Mouse (Mus musculus) midbrain, embryonic 12.5 days (tissue): ENCODE data around the gene Ttll1. TPM values are rescaled to one million over a fixed set of nuclear protein-coding genes. Genes with fewer than 3 reads are reported as not detected.

Source experiments
- ATAC-seq: fragments of 200-750 bp; cut with Nextera tagmentation; 2 replicates; pipeline ENCODE4 v1.8.0; 2017; ENCODE audit warnings: low read depth, moderate TSS enrichment, moderate library complexity; ENCODE audit not compliant: low FRiP score
- H3K27ac ChIP-seq: fragments of 300-500 bp; sonication (generic); replicated peaks from 2 replicates; pipeline ENCODE4 v1.5.1; 2016; ENCODE audit warnings: mild to moderate bottlenecking
- H3K27me3 ChIP-seq: fragments of 300-500 bp; sonication (generic); 2 replicates; pipeline ENCODE4 v1.6.1; 2016; ENCODE audit warnings: mild to moderate bottlenecking
- H3K36me3 ChIP-seq: fragments of 300-500 bp; sonication (generic); 2 replicates; pipeline ENCODE4 v1.6.1; 2016
- H3K4me1 ChIP-seq: fragments of 300-500 bp; sonication (generic); 2 replicates; pipeline ENCODE4 v1.6.1; 2016
- H3K4me2 ChIP-seq: fragments of 300-500 bp; sonication (generic); replicated peaks from 2 replicates; pipeline ENCODE4 v1.6.1; 2016; ENCODE audit warnings: mild to moderate bottlenecking, moderate library complexity
- H3K4me3 ChIP-seq: fragments of 300-500 bp; sonication (generic); 2 replicates; pipeline ENCODE4 v1.5.1; 2016; ENCODE audit warnings: mild to moderate bottlenecking
- H3K9ac ChIP-seq: fragments of 300-500 bp; sonication (generic); replicated peaks from 2 replicates; pipeline ENCODE4 v1.6.1; 2016; ENCODE audit warnings: mild to moderate bottlenecking, moderate library complexity
- H3K9me3 ChIP-seq: fragments of 300-500 bp; sonication (generic); 2 replicates; pipeline ENCODE4 v1.6.1; 2016; ENCODE audit warnings: mild to moderate bottlenecking
- WGBS: fragments of 180-500 bp; shearing (Covaris S2); methylation state at CpG from one replicate; pipeline ENCODE4 v1.1.7; 2016; 5-methylcytosine and 5-hydroxymethylcytosine counted together
- polyA plus RNA-seq: library from polyadenylated mRNA; unstranded; fragments of >200 nt; fragmentation: Nextera tagmentation; extraction: Ambion mirVana; gene quantifications from 2 replicates; pipeline ENCODE4 v1.2.1, GENCODE M21; 2016

The Ttll1 gene
- polyA plus RNA-seq, 1 experiment from 2014 or later = 63.2 TPM

- H3K9me3 ChIP-seq = no peaks in the 10 kb centered on the region
- ATAC-seq = no peak
- H3K4me2 ChIP-seq = no peak overlapping the region
- no peak overlapping the region for H3K4me3 ChIP-seq
- H3K4me1 ChIP-seq = no peaks in the 10 kb centered on the region
- WGBS = 40% methylated on average over 5 of the region's 5 CpGs
- no peak overlapping the region for H3K27ac ChIP-seq
- no peaks in the 10 kb centered on the region for H3K27me3 ChIP-seq
- no peaks in the 10 kb centered on the region for H3K36me3 ChIP-seq
- H3K9ac ChIP-seq = no peak overlapping the region
These were observed 36.2 kb downstream of the Ttll1 start for GRCm38 (mm10) chr15:83474466-83474836.

- 76% methylated on average over 10 of the region's 10 CpGs for WGBS
These were observed 36.7 kb downstream of the Ttll1 start for GRCm38 (mm10) chr15:83473832-83474465.

GRCm38 (mm10) chr15:83473251-83473650 is 37.4 kb downstream of the Ttll1 start:
- Histone ChIP-seq H3K9ac (no peak overlapping the region), H3K4me3 (no peak overlapping the region), H3K4me2 (no peak overlapping the region), H3K27ac (no peak overlapping the region), H3K4me1 (no peaks in the 10 kb centered on the region), H3K9me3 (no peaks in the 10 kb centered on the region), H3K36me3 (no peaks in the 10 kb centered on the region), H3K27me3 (no peaks in the 10 kb centered on the region)
- ATAC-seq = no peak
- 86% methylated on average over 1 of the region's 1 CpGs for WGBS

More at GRCm38 (mm10) chr15:83473832-83474465, 36.7 kb downstream of the Ttll1 start:
- Histone ChIP-seq H3K4me3 (no peak overlapping the region), H3K27me3 (no peaks in the 10 kb centered on the region), H3K27ac (no peak overlapping the region), H3K36me3 (no peaks in the 10 kb centered on the region), H3K9me3 (no peaks in the 10 kb centered on the region), H3K4me1 (no peaks in the 10 kb centered on the region), H3K9ac (no peak overlapping the region), H3K4me2 (no peak overlapping the region)
- no peak for ATAC-seq

GRCm38 (mm10) chr15:83471476-83471875 is 39.2 kb downstream of the Ttll1 start:
- no peak overlapping the region for H3K27ac ChIP-seq
- 79% methylated on average over 6 of the region's 7 CpGs for WGBS
- no peaks in the 10 kb centered on the region for H3K27me3 ChIP-seq
- ATAC-seq = no peak
- no peak overlapping the region for H3K9ac ChIP-seq
- no peaks in the 10 kb centered on the region for H3K4me1 ChIP-seq
- no peak overlapping the region for H3K4me2 ChIP-seq
- no peaks in the 10 kb centered on the region for H3K36me3 ChIP-seq
- no peak overlapping the region for H3K4me3 ChIP-seq
- no peaks in the 10 kb centered on the region for H3K9me3 ChIP-seq

- no peak for ATAC-seq
- Histone ChIP-seq H3K36me3 (no peaks in the 10 kb centered on the region), H3K9me3 (no peaks in the 10 kb centered on the region), H3K4me3 (no peak overlapping the region), H3K9ac (no peak overlapping the region), H3K27ac (no peak overlapping the region), H3K27me3 (no peaks in the 10 kb centered on the region), H3K4me1 (no peaks in the 10 kb centered on the region), H3K4me2 (no peak overlapping the region)
- WGBS = 87% methylated on average over 8 of the region's 8 CpGs
These were observed 40.2 kb downstream of the Ttll1 start for GRCm38 (mm10) chr15:83470443-83470842.

- no peak overlapping the region for H3K27ac ChIP-seq
- ATAC-seq = no peak
- no peaks in the 10 kb centered on the region for H3K27me3 ChIP-seq
- H3K4me3 ChIP-seq = no peak overlapping the region
- H3K36me3 ChIP-seq = no peaks in the 10 kb centered on the region
- H3K9me3 ChIP-seq = no peaks in the 10 kb centered on the region
- 68% methylated on average over 6 of the region's 6 CpGs for WGBS
- no peak overlapping the region for H3K9ac ChIP-seq
- H3K4me2 ChIP-seq = no peak overlapping the region
- no peaks in the 10 kb centered on the region for H3K4me1 ChIP-seq
These were observed 41.3 kb downstream of the Ttll1 start for GRCm38 (mm10) chr15:83469279-83469821.

- Histone ChIP-seq H3K36me3 (no peaks in the 10 kb centered on the region), H3K27me3 (no peaks in the 10 kb centered on the region), H3K9ac (no peak overlapping the region), H3K4me1 (peaks cover 9% of the 10 kb centered on the region), H3K27ac (no peak overlapping the region), H3K4me2 (no peak overlapping the region), H3K4me3 (no peak overlapping the region), H3K9me3 (no peaks in the 10 kb centered on the region)
- no peak for ATAC-seq
- WGBS = 89% methylated on average over 9 of the region's 9 CpGs
These were observed 43.3 kb downstream of the Ttll1 start for GRCm38 (mm10) chr15:83467232-83467966.

GRCm38 (mm10) chr15:83466331-83466730 is 44.4 kb downstream of the Ttll1 start:
- Histone ChIP-seq H3K9ac (no peak overlapping the region), H3K4me2 (no peak overlapping the region), H3K4me3 (no peak overlapping the region), H3K36me3 (no peaks in the 10 kb centered on the region), H3K27ac (no peak overlapping the region), H3K4me1 (peaks cover 9% of the 10 kb centered on the region), H3K9me3 (no peaks in the 10 kb centered on the region), H3K27me3 (no peaks in the 10 kb centered on the region)
- WGBS = 80% methylated on average over 4 of the region's 4 CpGs
- ATAC-seq = no peak

- H3K4me3 ChIP-seq = peak overlapping the region; percentile 81
- peaks cover 9% of the 10 kb centered on the region for H3K4me1 ChIP-seq
- 78% methylated on average over 19 of the region's 19 CpGs for WGBS
- H3K9ac ChIP-seq = no peak overlapping the region
- peak overlapping the region; percentile 89 for H3K4me2 ChIP-seq
- no peaks in the 10 kb centered on the region for H3K27me3 ChIP-seq
- peak; percentile 11 for ATAC-seq
- H3K9me3 ChIP-seq = no peaks in the 10 kb centered on the region
- H3K27ac ChIP-seq = no peak overlapping the region
- no peaks in the 10 kb centered on the region for H3K36me3 ChIP-seq
These were observed 45.6 kb downstream of the Ttll1 start for GRCm38 (mm10) chr15:83464905-83465650.

GRCm38 (mm10) chr15:83464083-83464904 is 46.4 kb downstream of the Ttll1 start, which contains the start of gene Pacsin2:
Gene Pacsin2 (minus strand): TSS chr15:83464606.
- Histone ChIP-seq H3K27ac (no peak within 1 kb of the TSS), H3K4me3 (peak within 1 kb of the TSS; percentile 81), H3K36me3 (no peaks in the 10 kb centered on the region), H3K4me2 (peak within 1 kb of the TSS; percentile 89), H3K4me1 (peaks cover 9% of the 10 kb centered on the region), H3K27me3 (no peaks in the 10 kb centered on the region), H3K9me3 (no peaks in the 10 kb centered on the region), H3K9ac (peak within 1 kb of the TSS; percentile 78)
- WGBS = under 1% methylated on average over 79 of the region's 88 CpGs
- peak; percentile 99 for ATAC-seq

- no peak for ATAC-seq
- H3K27ac ChIP-seq = no peak overlapping the region
These were observed 47.2 kb downstream of the Ttll1 start for GRCm38 (mm10) chr15:83463369-83464082.

More at GRCm38 (mm10) chr15:83463369-83464082, 47.2 kb downstream of the Ttll1 start:
- 12% methylated on average over 17 of the region's 17 CpGs for WGBS
- no peaks in the 10 kb centered on the region for H3K36me3 ChIP-seq
- peak overlapping the region; percentile 78 for H3K9ac ChIP-seq
- peak overlapping the region; percentile 89 for H3K4me2 ChIP-seq
- H3K4me1 ChIP-seq = peaks cover 9% of the 10 kb centered on the region
- H3K9me3 ChIP-seq = no peaks in the 10 kb centered on the region
- no peaks in the 10 kb centered on the region for H3K27me3 ChIP-seq
- peak overlapping the region; percentile 81 for H3K4me3 ChIP-seq
